Mouse (Mus musculus) heart, embryonic 11.5 days (tissue): ENCODE results near the gene Slc2a6. TPM values are rescaled to one million over a fixed set of nuclear protein-coding genes. Genes with fewer than 3 reads are reported as not detected.

ENCODE experiments used
- ATAC-seq: fragments of 200-750 bp; cut with Nextera tagmentation; replicated peaks from 2 replicates; pipeline ENCODE4 v1.8.0; 2017; ENCODE audit warnings: moderate library complexity; ENCODE audit not compliant: insufficient number of reproducible peaks, low FRiP score, low TSS enrichment
- H3K27ac ChIP-seq: fragments of 300-500 bp; sonication (generic); 2 replicates; pipeline ENCODE4 v1.5.1; 2014; ENCODE audit warnings: mild to moderate bottlenecking, low read depth, low read length
- H3K27me3 ChIP-seq: fragments of 300-500 bp; sonication (generic); 2 replicates; pipeline ENCODE4 v1.6.1; 2014; ENCODE audit warnings: mild to moderate bottlenecking, low read length, mixed read lengths; ENCODE audit not compliant: control insufficient read depth, insufficient read depth
- H3K36me3 ChIP-seq: fragments of 300-500 bp; sonication (generic); 2 replicates; pipeline ENCODE4 v1.6.1; 2014; ENCODE audit warnings: mild to moderate bottlenecking, low read length, moderate library complexity, mixed read lengths; ENCODE audit not compliant: control insufficient read depth, insufficient read depth
- H3K4me1 ChIP-seq: fragments of 300-500 bp; sonication (generic); 2 replicates; pipeline ENCODE4 v1.6.1; 2014; ENCODE audit warnings: low read length; ENCODE audit not compliant: control insufficient read depth, insufficient read depth
- H3K4me2 ChIP-seq: fragments of 300-500 bp; sonication (generic); 2 replicates; pipeline ENCODE4 v1.6.1; 2014; ENCODE audit warnings: mild to moderate bottlenecking, moderate library complexity
- H3K4me3 ChIP-seq: fragments of 300-500 bp; sonication (generic); 2 replicates; pipeline ENCODE4 v1.5.1; 2014; ENCODE audit warnings: low read depth, low read length
- H3K9ac ChIP-seq: fragments of 300-500 bp; sonication (generic); 2 replicates; pipeline ENCODE4 v1.6.1; 2014; ENCODE audit warnings: mild to moderate bottlenecking, low read depth, low read length, moderate library complexity
- H3K9me3 ChIP-seq: fragments of 300-500 bp; sonication (generic); replicated peaks from 2 replicates; pipeline ENCODE4 v1.6.1; 2016; ENCODE audit warnings: low read length; ENCODE audit not compliant: control insufficient read depth
- WGBS: fragments of 180-500 bp; shearing (Covaris S2); extraction: QIAGEN DNeasy Blood & Tissue Kit; methylation state at CpG from one replicate; pipeline ENCODE4 v1.1.7; 2014; ENCODE audit not compliant: insufficient replicate concordance; 5-methylcytosine and 5-hydroxymethylcytosine counted together
- polyA plus RNA-seq: library from polyadenylated mRNA; unstranded; fragments of >200 nt; fragmentation: Nextera tagmentation; extraction: Ambion mirVana; gene quantifications from 2 replicates; pipeline ENCODE4 v1.2.1, GENCODE M21; 2014

Gene Slc2a6
- polyA plus RNA-seq, 1 experiment from 2014 or later, result 0.30 TPM

DNA sequence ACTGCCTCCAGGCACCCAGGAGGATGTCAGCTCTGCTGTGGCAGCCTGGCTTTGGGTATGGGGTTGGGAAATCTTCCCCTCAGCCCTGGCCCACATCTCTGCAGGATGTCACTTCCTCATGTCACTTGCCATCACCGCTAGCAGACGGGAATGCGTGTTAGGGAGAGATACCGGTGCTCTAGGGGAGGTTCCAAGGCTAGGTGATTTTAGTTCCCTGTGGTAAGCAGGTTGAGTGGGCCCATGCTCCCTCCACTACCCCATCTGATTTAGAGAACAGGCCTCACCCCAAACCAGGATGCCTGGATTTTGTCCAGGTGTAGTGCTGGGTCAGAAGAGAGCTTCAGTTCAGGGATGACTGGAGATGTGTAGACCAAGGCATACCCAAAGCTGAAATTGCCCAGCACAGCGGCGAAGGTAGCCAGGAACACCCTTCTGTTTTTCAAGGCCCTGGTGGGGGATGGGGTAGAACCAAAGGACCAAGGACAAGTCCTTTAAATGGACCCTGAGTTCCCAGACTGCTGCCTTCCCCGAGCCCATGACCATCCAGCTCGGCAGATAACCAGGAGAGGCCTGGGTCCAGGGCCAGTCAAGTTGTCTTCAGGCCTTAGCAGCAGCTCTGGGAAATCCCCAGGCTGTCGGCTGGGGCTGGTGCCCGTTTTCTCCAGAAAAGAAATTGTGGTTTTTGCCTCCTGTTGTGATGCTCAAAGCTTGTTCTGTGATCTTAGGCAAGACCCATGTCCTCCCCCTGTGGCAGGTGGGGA is 761 bp downstream of the Slc2a6 start:
- WGBS, result 54% methylated on average over 10 of the region's 10 CpGs
- Histone ChIP-seq H3K9ac (no peak overlapping the region), H3K36me3 (no peaks in the 10 kb centered on the region), H3K27ac (no peak overlapping the region), H3K4me3 (no peak overlapping the region), H3K9me3 (no peaks in the 10 kb centered on the region), H3K4me2 (no peak overlapping the region), H3K4me1 (peaks cover 5% of the 10 kb centered on the region; the same call in 1 of the 2 replicates), H3K27me3 (peaks cover 25% of the 10 kb centered on the region)
- ATAC-seq, result no peak

GRCm38 (mm10) chr2:27026332-27026731 is 1.5 kb downstream of the Slc2a6 start:
- Histone ChIP-seq H3K27me3 (peaks cover 25% of the 10 kb centered on the region), H3K4me3 (no peak overlapping the region), H3K4me2 (no peak overlapping the region), H3K36me3 (no peaks in the 10 kb centered on the region), H3K4me1 (peaks cover 5% of the 10 kb centered on the region; the same call in 1 of the 2 replicates), H3K27ac (no peak overlapping the region), H3K9me3 (no peaks in the 10 kb centered on the region), H3K9ac (no peak overlapping the region)
- 81% methylated on average over 3 of the region's 3 CpGs for WGBS
- no peak for ATAC-seq

DNA sequence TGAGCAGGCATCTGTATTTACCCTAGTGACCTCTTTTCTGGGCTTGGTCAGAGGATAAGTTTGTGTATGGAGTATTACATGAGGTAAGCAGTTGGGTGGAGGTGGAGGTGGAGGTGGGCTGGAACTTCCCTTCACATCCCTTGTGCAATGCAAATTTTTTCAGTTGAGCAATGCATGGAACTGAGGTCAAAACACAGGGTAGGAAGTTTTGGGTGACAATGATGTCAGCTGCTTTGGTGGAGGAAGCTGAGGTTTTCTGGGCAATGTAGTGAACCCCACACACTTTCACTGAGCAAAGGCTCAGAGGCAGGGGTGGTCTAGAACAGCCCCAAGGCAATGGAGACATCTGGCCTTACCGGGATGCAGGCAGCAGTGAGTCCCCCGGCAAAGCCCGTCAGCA is 2.3 kb downstream of the Slc2a6 start:
- Histone ChIP-seq H3K4me3 (no peak overlapping the region), H3K27ac (no peak overlapping the region), H3K36me3 (no peaks in the 10 kb centered on the region), H3K9ac (no peak overlapping the region), H3K9me3 (no peaks in the 10 kb centered on the region), H3K4me2 (no peak overlapping the region), H3K27me3 (peaks cover 25% of the 10 kb centered on the region), H3K4me1 (peaks cover 5% of the 10 kb centered on the region; the same call in 1 of the 2 replicates)
- ATAC-seq, result no peak
- 82% methylated on average over 3 of the region's 3 CpGs for WGBS

DNA sequence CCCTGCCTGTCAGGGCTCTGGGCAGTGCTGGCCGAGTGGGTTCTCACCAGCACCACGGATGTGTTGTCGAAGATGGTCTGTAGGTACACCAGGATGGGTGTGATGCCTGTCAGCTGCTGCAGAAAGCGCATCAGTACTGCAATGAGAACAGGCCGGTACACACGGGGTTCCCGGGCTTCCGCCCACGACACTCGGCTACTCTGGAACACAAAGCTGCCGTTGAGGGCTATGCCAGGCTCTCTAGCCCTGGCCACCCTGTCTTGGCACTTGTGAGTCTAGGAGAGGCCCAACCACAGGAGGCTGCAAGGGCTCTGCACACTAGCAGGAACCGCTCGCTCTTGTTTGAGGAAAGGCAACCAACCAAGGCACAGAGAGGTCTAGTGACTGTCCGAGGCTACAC is 3.7 kb downstream of the Slc2a6 start:
- Histone ChIP-seq H3K4me2 (no peak overlapping the region), H3K36me3 (0 out of 2 replicates have a peak, but pooled peaks cover 2% of the 10 kb centered on the region), H3K9ac (no peak overlapping the region), H3K9me3 (no peaks in the 10 kb centered on the region), H3K4me1 (peaks cover 5% of the 10 kb centered on the region; the same call in 1 of the 2 replicates), H3K4me3 (no peak overlapping the region), H3K27me3 (peaks cover 21% of the 10 kb centered on the region), H3K27ac (no peak overlapping the region)
- no peak for ATAC-seq
- 81% methylated on average over 14 of the region's 14 CpGs for WGBS

GRCm38 (mm10) chr2:27022612-27023011 is 5.2 kb downstream of the Slc2a6 start:
- Histone ChIP-seq H3K9me3 (no peaks in the 10 kb centered on the region), H3K4me1 (no peaks in the 10 kb centered on the region), H3K27ac (no peak overlapping the region), H3K27me3 (peaks cover 16% of the 10 kb centered on the region), H3K4me2 (no peak overlapping the region), H3K36me3 (0 out of 2 replicates have a peak, but pooled peaks cover 4% of the 10 kb centered on the region), H3K9ac (no peak overlapping the region), H3K4me3 (no peak overlapping the region)
- 79% methylated on average over 6 of the region's 6 CpGs for WGBS
- ATAC-seq, result no peak

- Histone ChIP-seq H3K4me3 (no peak overlapping the region), H3K36me3 (0 out of 2 replicates have a peak, but pooled peaks cover 7% of the 10 kb centered on the region), H3K9me3 (no peaks in the 10 kb centered on the region), H3K4me1 (no peaks in the 10 kb centered on the region), H3K27me3 (peaks cover 9% of the 10 kb centered on the region; the same call in 1 of the 2 replicates), H3K27ac (no peak overlapping the region), H3K9ac (no peak overlapping the region), H3K4me2 (no peak overlapping the region)
- ATAC-seq, result no peak
- 64% methylated on average over 1 of the region's 1 CpGs for WGBS
These were observed 6.7 kb downstream of the Slc2a6 start for GRCm38 (mm10) chr2:27021103-27021502.

DNA sequence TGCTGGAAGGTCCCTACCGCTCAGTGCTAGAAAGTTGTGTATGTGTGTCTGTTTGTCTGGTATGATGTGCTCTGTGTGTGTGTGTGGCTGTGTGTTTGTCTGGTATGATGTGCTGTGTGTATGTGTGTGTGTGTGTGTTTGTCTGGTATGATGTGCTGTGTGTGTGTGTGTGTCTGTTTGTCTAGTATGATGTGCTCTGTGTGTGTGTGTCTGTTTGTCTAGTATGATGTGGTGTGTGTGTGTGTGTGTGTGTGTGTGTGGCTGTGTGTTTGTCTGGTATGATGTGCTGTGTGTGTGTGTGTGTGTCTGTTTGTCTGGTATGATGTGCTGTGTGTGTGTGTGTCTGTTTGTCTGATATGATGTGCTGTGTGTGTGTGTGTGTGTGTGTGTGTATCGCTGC is 8.3 kb downstream of the Slc2a6 start:
- WGBS, result 83% methylated on average over 2 of the region's 2 CpGs
- no peaks in the 10 kb centered on the region for H3K4me1 ChIP-seq
- no peak overlapping the region for H3K4me3 ChIP-seq
- H3K27me3 ChIP-seq, result 0 out of 2 replicates have a peak, but pooled peaks cover 3% of the 10 kb centered on the region
- no peak overlapping the region for H3K27ac ChIP-seq
- no peak overlapping the region for H3K4me2 ChIP-seq
- no peak overlapping the region for H3K9ac ChIP-seq
- no peak for ATAC-seq
- no peaks in the 10 kb centered on the region for H3K9me3 ChIP-seq
- peaks cover 12% of the 10 kb centered on the region; the same call in 1 of the 2 replicates for H3K36me3 ChIP-seq

DNA sequence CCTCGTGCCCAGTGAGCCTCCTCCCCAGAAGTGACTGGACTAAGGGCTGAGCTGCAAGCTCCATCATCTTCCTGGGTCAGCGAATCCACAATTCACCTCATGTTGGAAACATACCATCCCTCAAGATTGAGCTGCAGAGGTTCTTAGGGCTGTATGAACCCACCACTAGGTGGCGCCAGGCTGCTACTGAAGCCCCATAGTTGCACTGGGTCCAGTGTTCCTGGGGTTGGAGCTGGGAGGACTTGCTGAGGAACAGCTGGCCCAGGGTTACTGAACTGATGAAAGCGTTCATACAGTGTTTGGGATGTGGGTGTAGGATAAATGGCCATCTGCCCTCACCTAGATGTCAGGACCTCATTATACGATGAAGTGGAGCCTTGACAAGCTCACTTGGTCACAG is 10.0 kb downstream of the Slc2a6 start:
- ATAC-seq, result no peak
- no peak overlapping the region for H3K9ac ChIP-seq
- no peak overlapping the region for H3K4me2 ChIP-seq
- no peaks in the 10 kb centered on the region for H3K9me3 ChIP-seq
- no peak overlapping the region for H3K27ac ChIP-seq
- 52% methylated on average over 5 of the region's 5 CpGs for WGBS
- no peaks in the 10 kb centered on the region for H3K4me1 ChIP-seq
- H3K27me3 ChIP-seq, result no peaks in the 10 kb centered on the region
- H3K4me3 ChIP-seq, result no peak overlapping the region
- peaks cover 12% of the 10 kb centered on the region; the same call in 1 of the 2 replicates for H3K36me3 ChIP-seq
